Mouse (Mus musculus): ENCODE results near the gene Alkbh7. TPM values are rescaled to one million over a fixed set of nuclear protein-coding genes. Genes with fewer than 3 reads are reported as not detected.

The Alkbh7 gene
- polyA plus RNA-seq, 1 experiment = 30.2 TPM

DNA sequence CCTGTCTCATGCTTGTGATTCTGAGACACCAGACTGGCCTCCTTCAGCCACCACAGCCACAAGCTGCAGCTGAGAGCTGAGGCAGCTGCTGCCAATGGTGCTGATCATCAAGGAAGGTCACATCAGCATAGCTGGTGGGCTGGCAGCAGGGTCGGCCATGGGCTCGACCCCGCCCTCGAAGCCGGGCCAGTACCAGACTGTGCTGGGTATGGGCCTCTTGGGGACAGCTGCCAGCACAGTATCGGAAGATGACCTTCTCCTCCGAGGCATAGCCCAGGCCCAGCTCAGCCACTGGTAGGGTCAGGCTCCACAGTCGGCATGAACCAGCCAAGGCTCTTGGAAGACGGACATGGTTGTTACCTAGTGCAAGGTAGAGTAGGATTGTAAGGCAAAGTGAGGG is 2.3 kb downstream of the Alkbh7 start:
- no peak overlapping the region for H3K4me3 ChIP-seq (ENCODE audit: control insufficient read depth, low read depth, low read length)
- peaks cover 8% of the 10 kb centered on the region for H3K4me1 ChIP-seq (ENCODE audit: control insufficient read depth, insufficient read depth, low read length)
- TF ChIP-seq POLR2A (IDR thresholded peaks at IDR 0.05; ENCODE audit: control insufficient read depth, low read depth, low read length) = no peak
- no peak for TF ChIP-seq CTCF (IDR thresholded peaks at IDR 0.05; ENCODE audit: control insufficient read depth, insufficient read depth, insufficient replicate concordance, low read depth, low read length)
- H3K36me3 ChIP-seq (ENCODE audit: control insufficient read depth, insufficient read depth, low read length) = no peaks in the 10 kb centered on the region
- no peaks in the 10 kb centered on the region for H3K27me3 ChIP-seq (ENCODE audit: control insufficient read depth, insufficient read depth, low read length)
- H3K27ac ChIP-seq (ENCODE audit: control insufficient read depth, insufficient read depth, low read depth, low read length) = no peak overlapping the region

- Histone ChIP-seq H3K4me1 (ENCODE audit: control insufficient read depth, insufficient read depth, low read length) (peaks cover 8% of the 10 kb centered on the region), H3K4me3 (ENCODE audit: control insufficient read depth, low read depth, low read length) (no peak within 1 kb of the TSS), H3K27ac (ENCODE audit: control insufficient read depth, insufficient read depth, low read depth, low read length) (no peak within 1 kb of the TSS), H3K36me3 (ENCODE audit: control insufficient read depth, insufficient read depth, low read length) (no peaks in the 10 kb centered on the region), H3K27me3 (ENCODE audit: control insufficient read depth, insufficient read depth, low read length) (no peaks in the 10 kb centered on the region)
- TF ChIP-seq CTCF (IDR thresholded peaks at IDR 0.05; ENCODE audit: control insufficient read depth, insufficient read depth, insufficient replicate concordance, low read depth, low read length) (no peak), POLR2A (IDR thresholded peaks at IDR 0.05; ENCODE audit: control insufficient read depth, low read depth, low read length) (no peak)
Measured at GRCm38 (mm10) chr17:56999968-57000609, 3.0 kb downstream of the Alkbh7 start, which contains the start of gene Pspn. Gene Pspn, minus strand, starts transcription at chr17:57000018.

- Histone ChIP-seq H3K27ac (ENCODE audit: control insufficient read depth, insufficient read depth, low read depth, low read length) (no peak overlapping the region), H3K27me3 (ENCODE audit: control insufficient read depth, insufficient read depth, low read length) (no peaks in the 10 kb centered on the region), H3K36me3 (ENCODE audit: control insufficient read depth, insufficient read depth, low read length) (no peaks in the 10 kb centered on the region), H3K4me1 (ENCODE audit: control insufficient read depth, insufficient read depth, low read length) (peaks cover 8% of the 10 kb centered on the region), H3K4me3 (ENCODE audit: control insufficient read depth, low read depth, low read length) (no peak overlapping the region)
- no peak for TF ChIP-seq CTCF (IDR thresholded peaks at IDR 0.05; ENCODE audit: control insufficient read depth, insufficient read depth, insufficient replicate concordance, low read depth, low read length)
- no peak for TF ChIP-seq POLR2A (IDR thresholded peaks at IDR 0.05; ENCODE audit: control insufficient read depth, low read depth, low read length)
Measured at GRCm38 (mm10) chr17:57001228-57001627, 4.1 kb downstream of the Alkbh7 start.

DNA sequence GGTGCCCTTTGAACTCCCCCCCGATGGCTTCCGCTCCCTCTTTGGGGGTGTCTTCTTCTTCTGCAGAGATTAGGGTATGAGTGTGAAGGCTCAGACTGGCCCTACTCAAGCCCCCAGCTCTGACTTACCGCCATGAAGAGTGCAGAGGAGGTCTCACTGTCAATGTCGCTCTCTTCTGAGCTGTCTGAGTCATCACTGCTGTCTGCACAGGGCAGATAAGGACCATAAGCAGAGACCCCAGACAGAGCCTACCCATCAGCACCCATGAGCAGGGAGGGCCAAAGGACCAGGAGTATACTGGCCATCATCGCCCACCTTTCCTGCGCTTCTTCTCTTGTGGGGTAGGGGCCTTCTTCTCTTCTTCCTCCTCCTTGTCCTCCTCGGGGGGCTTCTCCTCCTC is 6.9 kb downstream of the Alkbh7 start:
- H3K27me3 ChIP-seq (ENCODE audit: control insufficient read depth, insufficient read depth, low read length) = no peaks in the 10 kb centered on the region
- no peak overlapping the region for H3K27ac ChIP-seq (ENCODE audit: control insufficient read depth, insufficient read depth, low read depth, low read length)
- no peaks in the 10 kb centered on the region for H3K36me3 ChIP-seq (ENCODE audit: control insufficient read depth, insufficient read depth, low read length)
- no peaks in the 10 kb centered on the region for H3K4me1 ChIP-seq (ENCODE audit: control insufficient read depth, insufficient read depth, low read length)
- no peak overlapping the region for H3K4me3 ChIP-seq (ENCODE audit: control insufficient read depth, low read depth, low read length)
- TF ChIP-seq CTCF (IDR thresholded peaks at IDR 0.05; ENCODE audit: control insufficient read depth, insufficient read depth, insufficient replicate concordance, low read depth, low read length) = no peak
- TF ChIP-seq POLR2A (IDR thresholded peaks at IDR 0.05; ENCODE audit: control insufficient read depth, low read depth, low read length) = no peak

GRCm38 (mm10) chr17:57007137-57007905 is 10.2 kb downstream of the Alkbh7 start:
- Histone ChIP-seq H3K27ac (ENCODE audit: control insufficient read depth, insufficient read depth, low read depth, low read length) (no peak overlapping the region), H3K4me1 (ENCODE audit: control insufficient read depth, insufficient read depth, low read length) (peaks cover 5% of the 10 kb centered on the region), H3K27me3 (ENCODE audit: control insufficient read depth, insufficient read depth, low read length) (no peaks in the 10 kb centered on the region), H3K36me3 (ENCODE audit: control insufficient read depth, insufficient read depth, low read length) (no peaks in the 10 kb centered on the region; the same call in 1 of the 2 replicates), H3K4me3 (ENCODE audit: control insufficient read depth, low read depth, low read length) (no peak overlapping the region)
- TF ChIP-seq POLR2A (IDR thresholded peaks at IDR 0.05; ENCODE audit: control insufficient read depth, low read depth, low read length) (no peak), CTCF (IDR thresholded peaks at IDR 0.05; ENCODE audit: control insufficient read depth, insufficient read depth, insufficient replicate concordance, low read depth, low read length) (peak; percentile 30; the same call in 1 of the 2 replicates)

GRCm38 (mm10) chr17:57010911-57011235 is 13.7 kb downstream of the Alkbh7 start:
- TF ChIP-seq POLR2A (IDR thresholded peaks at IDR 0.05; ENCODE audit: control insufficient read depth, low read depth, low read length) = no peak
- TF ChIP-seq CTCF (IDR thresholded peaks at IDR 0.05; ENCODE audit: control insufficient read depth, insufficient read depth, insufficient replicate concordance, low read depth, low read length) = no peak
- H3K36me3 ChIP-seq (ENCODE audit: control insufficient read depth, insufficient read depth, low read length) = no peaks in the 10 kb centered on the region; the same call in 1 of the 2 replicates
- H3K4me1 ChIP-seq (ENCODE audit: control insufficient read depth, insufficient read depth, low read length) = peaks cover 5% of the 10 kb centered on the region
- H3K4me3 ChIP-seq (ENCODE audit: control insufficient read depth, low read depth, low read length) = peak overlapping the region; percentile 97
- peak overlapping the region; percentile 97 for H3K27ac ChIP-seq (ENCODE audit: control insufficient read depth, insufficient read depth, low read depth, low read length)
- H3K27me3 ChIP-seq (ENCODE audit: control insufficient read depth, insufficient read depth, low read length) = no peaks in the 10 kb centered on the region

Measured in testis, adult 2 months (tissue).